In genomic region chr11:97150411-97151330, GRCm38 (mm10) we compare ENCODE assay signal across 8 mouse cellular contexts. TPM values are rescaled to one million over a fixed set of nuclear protein-coding genes. Genes with fewer than 3 reads are reported as not detected.
DNase-seq lines count a peak whose midpoint lies in the region; ATAC-seq lines count a peak whose summit lies in the region.

No protein-coding gene starts in this region.

- peak overlapping the region; percentile 85 for H3K4me2 ChIP-seq in limb, embryonic 15.5 days
- peak overlapping the region; percentile 78 for H3K4me2 ChIP-seq in midbrain, embryonic 15.5 days

- peaks cover 28% of the 10 kb centered on the region for H3K36me3 ChIP-seq in limb, embryonic 15.5 days
- peaks cover 1% of the 10 kb centered on the region; the same call in 1 of the 2 replicates for H3K36me3 ChIP-seq in midbrain, embryonic 15.5 days (replicated peaks)

- WGBS in limb, embryonic 15.5 days: under 1% methylated on average over 78 of the region's 102 CpGs
- under 1% methylated on average over 93 of the region's 102 CpGs for WGBS in midbrain, embryonic 15.5 days

- H3K9me3 ChIP-seq in limb, embryonic 15.5 days: no peaks in the 10 kb centered on the region
- H3K9me3 ChIP-seq in midbrain, embryonic 15.5 days: no peaks in the 10 kb centered on the region

- peak overlapping the region; percentile 82 for H3K4me3 ChIP-seq in limb, embryonic 15.5 days
- H3K4me3 ChIP-seq in midbrain, embryonic 15.5 days: peak overlapping the region; percentile 75

- peak; percentile 30 for DNase-seq in thymus, postnatal 14 days
- no peak for DNase-seq in thymus, postnatal 10 days (ENCODE audit: low spot score in 2 of 2)
- DNase-seq in embryo, embryonic 9.5 days (ENCODE audit: extremely low spot score): peak; percentile 90
- peak; percentile 51 for DNase-seq in heart, adult 8-10 months (ENCODE audit: low spot score)
- peak; percentile 39 for DNase-seq in kidney, adult 9 months
- peak; percentile 79 for DNase-seq in testis, postnatal 10 days (ENCODE audit: low spot score)

- peak overlapping the region; percentile 68 for H3K9ac ChIP-seq in limb, embryonic 15.5 days
- H3K9ac ChIP-seq in midbrain, embryonic 15.5 days: peak overlapping the region; percentile 78

- no peaks in the 10 kb centered on the region for H3K27me3 ChIP-seq in limb, embryonic 15.5 days
- H3K27me3 ChIP-seq in midbrain, embryonic 15.5 days (replicated peaks): no peaks in the 10 kb centered on the region

- peaks cover 56% of the 10 kb centered on the region for H3K4me1 ChIP-seq in limb, embryonic 15.5 days
- peaks cover 29% of the 10 kb centered on the region for H3K4me1 ChIP-seq in midbrain, embryonic 15.5 days

- peak; percentile 71 for ATAC-seq in limb, embryonic 15.5 days (ENCODE audit: insufficient number of reproducible peaks, low FRiP score, low TSS enrichment, low read depth)
- ATAC-seq in midbrain, embryonic 15.5 days (replicated peaks): peak; percentile 86

- H3K27ac ChIP-seq in limb, embryonic 15.5 days: peak overlapping the region; percentile 93
- peak overlapping the region; percentile 95 for H3K27ac ChIP-seq in midbrain, embryonic 15.5 days

RNA-seq across cellular contexts. Expression of gene Tbkbp1, which starts 0.6 kb away (rescaled TPM):
- total RNA-seq in heart, adult 8-10 months (2022): 10 to 100 TPM; 12.2 to 14.9 (median 13.9) TPM
- polyA plus RNA-seq in limb, embryonic 15.5 days (2015; fragmentation: Nextera tagmentation; extraction: Ambion mirVana): 6.8 and 7.8 TPM in 2 replicates
- 11.7 and 12.1 TPM in 2 replicates for polyA plus RNA-seq in midbrain, embryonic 15.5 days (2015; fragmentation: Nextera tagmentation; extraction: Ambion mirVana)

RNA-seq across cellular contexts. Expression of gene Tbx21, which starts 35.5 kb away (rescaled TPM):
- under 1 TPM in 1 of 4 experiments, not detected in 3; 0.16 TPM for total RNA-seq in heart, adult 8-10 months (2022)
- polyA plus RNA-seq in limb, embryonic 15.5 days (2015; fragmentation: Nextera tagmentation; extraction: Ambion mirVana): 0.14 TPM in 1 of 2 replicates, not detected in the other
- 0.13 and 0.19 TPM in 2 replicates for polyA plus RNA-seq in midbrain, embryonic 15.5 days (2015; fragmentation: Nextera tagmentation; extraction: Ambion mirVana)

RNA-seq across cellular contexts. Expression of gene Kpnb1, which starts 37.0 kb away (rescaled TPM):
- total RNA-seq in heart, adult 8-10 months (2022): 10 to 100 TPM; 78.7 to 80.0 (median 79.7) TPM
- polyA plus RNA-seq in limb, embryonic 15.5 days (2015; fragmentation: Nextera tagmentation; extraction: Ambion mirVana): 42.7 and 44.3 TPM in 2 replicates
- 33.8 and 34.6 TPM in 2 replicates for polyA plus RNA-seq in midbrain, embryonic 15.5 days (2015; fragmentation: Nextera tagmentation; extraction: Ambion mirVana)

Comparison
In these comparisons a context has a peak if more than half of its experiments do, and no peak if none do; other contexts are left out.
1. DNase-seq: peak in thymus, postnatal 14 days (single experiment), embryo, embryonic 9.5 days (single experiment), heart, adult 8-10 months (single experiment), kidney, adult 9 months (single experiment) and testis, postnatal 10 days (single experiment); none in thymus, postnatal 10 days (0 of 2).